Mouse (Mus musculus) kidney, postnatal 10 days (tissue): Measurements from ENCODE around the gene Pmp22.

ENCODE experiments used
- DNase-seq: peaks from one replicate; pipeline ENCODE4 v3.0.0; 2021; ENCODE audit warnings: mixed read lengths

Gene Pmp22

GRCm38 (mm10) chr11:63128784-63129183 is at the start of gene Pmp22:
Pmp22 (plus strand) TSS chr11:63128982.
- peak; percentile 35 for DNase-seq

GRCm38 (mm10) chr11:63084536-63084935 is 44.2 kb upstream of the Pmp22 start:
- DNase-seq, result peak; percentile 11

- DNase-seq, result no peak
Measured at GRCm38 (mm10) chr11:63088672-63089071, 40.1 kb upstream of the Pmp22 start.

GRCm38 (mm10) chr11:63090210-63090609 is 38.6 kb upstream of the Pmp22 start:
- peak; percentile 41 for DNase-seq

GRCm38 (mm10) chr11:63090986-63091385 is 37.8 kb upstream of the Pmp22 start:
- no peak for DNase-seq

- no peak for DNase-seq
Measured at GRCm38 (mm10) chr11:63092271-63092670, 36.5 kb upstream of the Pmp22 start.

- no peak for DNase-seq
Measured at GRCm38 (mm10) chr11:63093601-63094000, 35.2 kb upstream of the Pmp22 start.

GRCm38 (mm10) chr11:63094496-63094895 is 34.3 kb upstream of the Pmp22 start:
- DNase-seq, result no peak

- no peak for DNase-seq
Measured at GRCm38 (mm10) chr11:63098016-63098415, 30.8 kb upstream of the Pmp22 start.

GRCm38 (mm10) chr11:63099390-63099789 is 29.4 kb upstream of the Pmp22 start:
- DNase-seq, result no peak

GRCm38 (mm10) chr11:63103256-63103655 is 25.5 kb upstream of the Pmp22 start:
- DNase-seq, result no peak

- DNase-seq, result no peak
Measured at GRCm38 (mm10) chr11:63104026-63104425, 24.8 kb upstream of the Pmp22 start.

GRCm38 (mm10) chr11:63109230-63109775 is 19.5 kb upstream of the Pmp22 start:
- no peak for DNase-seq

- DNase-seq, result no peak
Measured at GRCm38 (mm10) chr11:63110329-63110728, 18.5 kb upstream of the Pmp22 start.

GRCm38 (mm10) chr11:63114807-63115641 is 13.8 kb upstream of the Pmp22 start:
- DNase-seq, result peak; percentile 39

- no peak for DNase-seq
Measured at GRCm38 (mm10) chr11:63116652-63117051, 12.1 kb upstream of the Pmp22 start.

- no peak for DNase-seq
Measured at GRCm38 (mm10) chr11:63117266-63117665, 11.5 kb upstream of the Pmp22 start.

- DNase-seq, result no peak
Measured at GRCm38 (mm10) chr11:63119791-63120190, 9.0 kb upstream of the Pmp22 start.

- no peak for DNase-seq
Measured at GRCm38 (mm10) chr11:63122249-63122648, 6.5 kb upstream of the Pmp22 start.

- no peak for DNase-seq
Measured at GRCm38 (mm10) chr11:63122776-63123350, 5.9 kb upstream of the Pmp22 start.

GRCm38 (mm10) chr11:63124316-63124715 is 4.5 kb upstream of the Pmp22 start:
- DNase-seq, result no peak

GRCm38 (mm10) chr11:63125832-63126456 is 2.8 kb upstream of the Pmp22 start:
- peak; percentile 52 for DNase-seq

GRCm38 (mm10) chr11:63126976-63127375 is 1.8 kb upstream of the Pmp22 start:
- DNase-seq, result no peak

- no peak for DNase-seq
Measured at GRCm38 (mm10) chr11:63127513-63127912, 1.3 kb upstream of the Pmp22 start.
